Mouse (Mus musculus): Measurements from ENCODE around the gene Nat9.

The Nat9 gene

GRCm38 (mm10) chr11:115215123-115215522 lies 27.5 kb upstream of the Nat9 start:
- WGBS: 82% methylated on average over 5 of the region's 5 CpGs

DNA sequence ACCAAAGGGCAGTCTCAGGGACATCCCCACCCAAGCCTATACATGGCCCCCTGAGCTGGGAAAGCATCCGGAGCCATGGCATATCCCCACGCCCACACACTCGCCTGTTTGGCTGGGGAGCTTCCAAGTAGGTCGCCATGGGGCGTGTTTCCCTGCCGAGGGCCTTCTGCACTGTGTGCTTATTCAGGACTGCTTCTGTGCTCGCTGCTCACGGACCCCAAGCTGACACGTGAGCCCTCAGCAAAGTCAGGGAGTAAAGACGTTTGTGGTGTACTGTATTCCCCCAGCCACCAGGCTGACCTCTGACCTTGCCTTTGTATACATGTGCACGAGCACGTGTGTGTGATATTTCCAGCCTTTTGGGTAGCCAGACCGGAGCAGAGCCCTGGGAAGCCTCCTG lies 24.5 kb upstream of the Nat9 start:
- 37% methylated on average over 13 of the region's 13 CpGs for WGBS

DNA sequence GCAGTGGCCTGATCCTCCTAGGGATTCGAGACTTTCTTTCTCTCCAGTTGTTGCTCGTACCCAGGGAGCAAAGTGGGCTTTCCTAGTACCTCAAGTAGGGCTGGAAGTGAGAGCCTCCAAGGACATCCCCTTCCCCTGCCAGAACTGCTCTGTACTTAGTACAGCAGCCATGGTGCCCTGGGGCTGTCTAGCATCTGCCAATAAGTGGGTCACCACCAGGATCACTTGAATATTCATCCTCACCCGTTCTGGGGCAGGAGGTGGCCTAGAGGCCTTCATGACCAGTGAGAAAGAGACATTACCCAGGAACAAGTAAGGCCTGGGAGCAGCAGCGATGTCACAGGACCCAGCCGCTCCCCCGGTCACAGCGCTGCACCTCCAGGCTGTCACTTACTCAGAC lies 22.3 kb upstream of the Nat9 start:
- 84% methylated on average over 7 of the region's 7 CpGs for WGBS

DNA sequence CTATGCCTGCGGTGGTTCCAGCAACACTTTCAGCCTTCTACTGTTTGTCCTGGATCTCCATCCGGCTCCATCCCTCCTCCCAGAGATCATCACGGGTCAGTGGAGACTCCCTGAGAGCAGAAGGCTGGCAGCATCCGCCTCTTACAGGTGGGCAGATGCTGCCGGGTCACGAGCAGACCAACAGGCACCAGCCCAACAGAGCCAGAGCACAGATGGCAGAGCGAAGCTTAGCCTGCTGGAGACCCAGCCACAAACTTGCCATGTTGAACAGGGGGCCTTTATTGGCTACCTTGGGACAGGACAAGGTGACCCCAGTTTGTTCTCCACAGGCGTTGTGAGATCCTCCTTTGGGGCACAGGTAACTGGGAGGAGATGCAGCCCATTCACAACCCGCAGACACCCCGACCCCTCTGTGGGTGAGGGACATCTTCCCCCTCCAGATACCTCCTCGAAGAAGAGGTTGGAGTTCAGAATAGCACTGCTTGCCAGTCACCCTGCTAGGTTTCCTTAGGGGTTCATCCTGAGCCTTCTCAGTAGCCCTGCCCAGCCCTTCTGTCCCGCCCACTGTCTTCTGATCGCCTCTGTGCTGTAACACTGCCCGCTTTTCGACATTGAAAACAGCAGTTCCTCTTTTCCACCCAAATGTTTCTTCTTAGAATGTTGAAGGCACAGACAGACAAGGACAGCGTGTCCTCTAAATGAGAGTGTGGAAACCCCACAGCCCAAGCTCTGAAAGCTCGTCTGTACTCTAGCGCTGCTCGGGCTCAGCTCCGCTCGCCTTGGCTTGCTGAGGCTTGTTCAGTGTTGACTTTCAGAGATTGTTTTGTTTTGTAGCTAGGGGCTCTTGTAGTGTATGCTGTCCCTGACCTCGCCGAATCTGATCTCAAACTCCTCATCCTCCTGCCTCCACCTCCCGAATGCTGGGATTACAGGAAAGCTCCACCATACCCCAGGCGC lies 21.4 kb upstream of the Nat9 start:
- 74% methylated on average over 25 of the region's 25 CpGs for WGBS

DNA sequence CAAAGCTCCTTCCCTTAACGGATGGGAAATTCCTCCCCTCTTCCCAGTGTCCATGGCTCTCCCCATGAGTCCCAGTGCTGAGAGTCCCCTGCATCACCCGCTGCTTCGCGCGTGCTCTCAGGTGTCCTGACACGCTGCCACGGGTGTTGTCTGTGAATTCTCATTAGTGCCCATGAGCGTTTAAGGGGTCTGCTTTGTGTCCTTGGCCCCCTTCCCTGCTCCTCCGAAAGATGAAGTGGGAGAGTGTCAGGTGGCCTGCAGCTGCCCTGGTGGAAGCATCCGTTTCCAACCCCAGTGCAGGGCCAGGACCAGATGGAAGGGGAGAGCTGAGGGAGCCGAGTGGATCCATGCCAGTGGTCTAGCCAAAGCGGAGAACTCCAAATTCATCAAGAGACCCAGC lies 20.5 kb upstream of the Nat9 start:
- 83% methylated on average over 12 of the region's 12 CpGs for WGBS

DNA sequence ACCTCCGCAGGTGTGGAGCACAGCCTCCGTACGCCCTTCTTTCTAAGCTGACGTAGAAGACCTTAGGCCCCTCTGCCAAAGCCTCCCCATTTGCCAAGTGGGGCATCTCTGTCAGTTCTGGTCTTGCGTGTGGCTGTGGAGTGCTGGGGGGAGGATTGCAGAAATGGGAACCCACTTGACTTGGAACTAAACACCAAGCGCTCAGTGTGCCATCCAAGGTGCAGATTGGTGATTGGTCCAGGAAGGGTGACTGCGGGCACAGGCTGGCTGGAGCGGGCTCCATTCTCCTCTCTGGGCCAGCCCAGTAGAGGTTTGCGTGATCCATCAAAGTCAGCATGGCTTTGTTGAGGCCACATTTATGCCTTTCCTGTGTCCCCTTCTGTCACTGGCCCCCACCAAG lies 15.1 kb upstream of the Nat9 start:
- 95% methylated on average over 9 of the region's 9 CpGs for WGBS

DNA sequence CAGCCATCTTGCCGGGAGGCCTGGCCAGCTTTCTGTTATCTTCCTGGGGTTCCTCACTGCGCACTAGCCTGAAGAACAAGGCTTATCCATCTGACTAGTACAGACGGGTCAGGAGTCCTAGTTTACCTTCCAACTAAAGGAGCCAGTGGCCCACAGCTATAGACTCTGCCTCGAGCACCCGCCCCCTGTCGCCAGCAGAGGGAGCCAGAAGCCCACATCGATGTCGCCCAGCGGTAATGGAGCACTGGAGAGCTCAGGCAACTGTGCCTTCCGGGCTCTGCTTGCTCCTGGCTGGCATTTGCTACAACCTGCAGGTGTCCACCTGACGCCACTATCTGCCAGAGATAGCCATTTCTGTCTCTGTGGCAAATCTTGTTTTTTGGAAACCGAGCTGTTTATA lies 14.7 kb upstream of the Nat9 start:
- 17% methylated on average over 12 of the region's 12 CpGs for WGBS

DNA sequence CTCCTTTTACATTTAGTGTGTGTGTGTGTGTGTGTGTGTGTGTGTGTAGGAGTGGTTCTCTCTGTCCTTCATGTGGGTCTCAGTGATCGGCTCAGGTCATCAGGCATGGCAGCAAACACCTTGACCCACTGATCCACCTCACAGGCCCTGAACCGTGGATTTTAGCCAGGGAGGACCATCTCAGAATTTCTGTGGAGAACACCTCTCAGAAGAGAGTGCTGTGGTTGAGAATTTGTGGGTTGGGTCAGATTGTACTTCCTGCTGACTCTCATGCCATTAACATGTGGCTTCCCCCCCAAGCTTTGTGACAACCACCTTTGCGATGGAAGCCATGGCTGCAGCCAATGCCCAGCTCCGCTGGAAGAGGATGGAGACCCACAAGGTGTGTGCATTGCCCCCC lies 12.9 kb upstream of the Nat9 start:
- WGBS: 86% methylated on average over 4 of the region's 4 CpGs

- 69% methylated on average over 12 of the region's 12 CpGs for WGBS
Observed at GRCm38 (mm10) chr11:115198932-115199384, 11.3 kb upstream of the Nat9 start.

DNA sequence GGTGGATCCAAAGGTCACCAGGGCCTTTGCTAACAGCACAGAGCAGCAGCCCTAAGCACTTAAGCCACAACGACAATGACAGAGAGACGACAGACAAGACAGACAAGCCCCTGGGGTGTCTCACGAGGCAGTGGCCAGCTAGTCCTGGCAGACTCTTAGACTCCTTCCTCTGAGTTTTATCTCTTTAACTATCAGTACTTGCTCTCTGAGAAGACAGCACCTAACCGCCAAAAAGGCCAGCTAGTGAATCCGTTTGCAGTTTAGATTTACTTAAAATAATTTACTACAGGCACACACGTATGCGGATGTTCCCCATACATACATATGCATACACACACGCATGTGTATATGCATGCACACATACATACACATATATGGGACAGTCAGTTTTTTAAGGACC lies 9.9 kb upstream of the Nat9 start:
- 84% methylated on average over 8 of the region's 8 CpGs for WGBS

GRCm38 (mm10) chr11:115195933-115196332 lies 8.3 kb upstream of the Nat9 start:
- 92% methylated on average over 5 of the region's 5 CpGs for WGBS

GRCm38 (mm10) chr11:115194693-115195092 lies 7.0 kb upstream of the Nat9 start:
- WGBS: 95% methylated on average over 6 of the region's 6 CpGs

GRCm38 (mm10) chr11:115192180-115192579 lies 4.5 kb upstream of the Nat9 start:
- 64% methylated on average over 9 of the region's 9 CpGs for WGBS

GRCm38 (mm10) chr11:115189304-115189703 lies 1.6 kb upstream of the Nat9 start:
- WGBS: 87% methylated on average over 6 of the region's 6 CpGs

DNA sequence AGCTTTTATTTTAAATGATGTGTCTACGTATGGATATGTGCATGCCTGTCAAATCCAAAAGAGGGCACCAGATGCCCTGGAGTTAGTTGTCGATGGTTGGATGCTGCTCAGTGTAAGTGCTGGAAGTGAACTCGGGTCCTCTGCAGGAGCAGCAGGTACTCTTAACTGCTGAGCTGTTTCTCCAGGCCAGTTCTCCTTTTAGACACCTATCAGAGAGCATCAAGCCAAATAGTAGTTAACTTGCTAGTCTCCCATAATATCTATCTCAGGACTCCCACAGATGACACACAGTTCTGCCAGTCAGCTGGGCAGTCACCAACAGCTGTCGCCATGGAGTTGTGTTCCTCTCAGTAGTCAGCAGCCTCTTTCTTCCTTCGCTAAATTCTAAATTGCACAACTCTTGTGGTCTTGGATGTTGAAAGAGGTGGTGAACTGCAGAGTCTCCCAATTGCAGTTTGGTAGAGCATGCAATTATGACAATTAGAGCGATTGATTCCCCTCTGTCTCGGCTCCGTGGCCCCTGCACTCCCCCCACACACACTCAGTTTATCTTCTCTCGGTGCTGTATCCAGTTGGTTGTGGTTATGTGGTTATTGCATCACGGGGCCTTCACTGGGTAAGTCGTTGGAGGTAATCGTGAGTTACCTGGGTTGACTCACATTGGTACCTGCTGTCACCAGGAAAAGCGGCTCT lies 1.0 kb upstream of the Nat9 start:
- 81% methylated on average over 13 of the region's 13 CpGs for WGBS

GRCm38 (mm10) chr11:115187224-115187639 lies 427 bp downstream of the Nat9 start, which contains the start of gene Tmem104:
TSS of gene Tmem104 (plus strand) at chr11:115187487.
- under 1% methylated on average over 39 of the region's 39 CpGs for WGBS

GRCm38 (mm10) chr11:115184973-115185372 lies 2.7 kb downstream of the Nat9 start:
- WGBS: 49% methylated on average over 4 of the region's 4 CpGs

DNA sequence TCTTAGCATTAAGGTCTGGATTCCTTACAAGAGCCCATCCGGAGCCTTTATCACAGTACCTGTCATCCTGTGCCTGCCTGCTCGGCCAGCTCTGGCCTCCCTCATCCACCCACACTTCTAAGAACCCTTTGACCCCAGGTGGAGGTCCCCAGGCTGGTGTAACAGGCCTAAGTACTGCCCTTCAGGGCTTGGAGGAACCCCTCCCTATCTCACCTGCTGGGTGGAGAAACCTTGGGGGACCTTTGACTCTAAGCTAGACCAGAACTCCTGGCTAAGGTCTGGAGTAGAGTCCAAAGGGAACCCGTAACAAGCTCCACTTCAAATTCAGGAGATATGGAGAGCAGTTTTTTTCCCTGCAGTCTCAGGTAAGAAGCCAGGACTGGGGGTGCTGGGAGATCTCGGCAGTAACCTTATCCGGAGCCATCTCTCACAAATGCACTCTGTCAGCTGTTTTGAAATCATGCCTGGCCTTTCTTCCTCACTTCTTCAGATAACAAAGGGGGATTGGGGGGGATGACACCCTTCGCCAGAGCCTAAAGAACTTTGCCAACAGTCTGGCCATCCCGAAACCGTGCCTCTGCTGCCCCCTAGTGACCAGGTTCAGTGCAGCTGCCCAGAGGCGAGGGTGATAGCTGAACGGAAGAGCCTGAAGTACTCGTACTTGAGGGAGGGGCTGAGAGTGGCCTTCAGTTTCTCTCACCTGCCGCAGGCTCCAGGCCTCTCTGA lies 5.6 kb downstream of the Nat9 start:
- whole genome bisulfite sequencing: 34% methylated on average over 12 of the region's 12 CpGs

- 80% methylated on average over 6 of the region's 6 CpGs for WGBS
Observed at GRCm38 (mm10) chr11:115179881-115180280, 7.8 kb downstream of the Nat9 start.

DNA sequence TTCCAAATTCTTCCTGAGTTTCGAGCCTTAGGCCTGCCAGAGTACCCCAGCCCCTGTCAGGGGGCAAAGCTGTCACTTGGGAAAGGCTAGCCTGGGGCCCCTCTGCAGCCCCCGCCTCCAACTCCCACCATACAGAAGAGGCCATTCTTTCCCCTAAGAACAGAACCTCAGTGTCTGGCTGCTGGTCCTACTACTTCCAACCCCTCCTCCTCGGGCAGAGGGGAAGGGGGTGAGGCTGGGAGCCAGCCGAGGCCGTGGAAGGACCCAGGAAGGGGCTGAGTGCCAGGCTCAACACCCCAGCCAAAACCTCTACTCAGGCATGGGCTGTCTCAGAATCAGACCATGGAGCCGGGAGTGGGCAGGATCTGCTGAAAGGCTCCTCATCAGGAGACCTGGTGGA lies 8.5 kb downstream of the Nat9 start:
- WGBS: 40% methylated on average over 6 of the region's 6 CpGs

GRCm38 (mm10) chr11:115178766-115179165 lies 8.9 kb downstream of the Nat9 start:
- WGBS: 77% methylated on average over 2 of the region's 2 CpGs

DNA sequence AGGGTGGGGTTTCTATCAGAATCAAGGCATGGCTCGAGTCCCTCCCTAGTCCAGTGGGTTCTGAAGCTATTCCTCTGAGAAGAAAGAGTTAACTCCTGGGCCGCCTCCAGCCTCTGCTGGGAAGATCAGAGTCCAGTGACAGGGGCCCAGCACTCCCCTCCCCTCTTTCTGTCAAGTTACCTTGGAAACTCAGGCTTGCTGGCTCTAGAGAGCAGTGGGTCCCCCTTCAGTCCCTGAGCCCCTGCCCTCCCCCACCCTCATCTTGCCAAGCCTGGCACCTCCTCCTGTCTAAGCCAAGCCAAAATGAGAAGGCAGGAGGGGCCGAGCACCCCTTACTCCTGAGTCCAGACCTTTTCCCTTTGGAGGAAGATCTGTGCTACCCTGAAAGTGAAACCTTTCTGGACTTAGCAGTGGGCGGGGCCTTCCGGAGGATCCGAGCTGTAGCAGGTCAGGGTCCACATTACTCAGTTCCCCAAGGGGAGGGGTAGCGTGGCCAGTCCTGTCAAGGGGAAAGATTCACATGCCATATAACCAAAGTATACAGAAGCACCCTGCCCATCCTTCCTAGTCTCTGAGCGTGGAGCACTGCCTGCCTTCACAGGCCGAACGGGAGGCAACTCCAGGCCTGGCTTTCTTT lies 10.0 kb downstream of the Nat9 start:
- 66% methylated on average over 10 of the region's 10 CpGs for WGBS

Data from cerebral cortex, adult 2 months (tissue).